Comparison of ENCODE assay signal across 29 mouse cellular contexts in the genomic region with DNA sequence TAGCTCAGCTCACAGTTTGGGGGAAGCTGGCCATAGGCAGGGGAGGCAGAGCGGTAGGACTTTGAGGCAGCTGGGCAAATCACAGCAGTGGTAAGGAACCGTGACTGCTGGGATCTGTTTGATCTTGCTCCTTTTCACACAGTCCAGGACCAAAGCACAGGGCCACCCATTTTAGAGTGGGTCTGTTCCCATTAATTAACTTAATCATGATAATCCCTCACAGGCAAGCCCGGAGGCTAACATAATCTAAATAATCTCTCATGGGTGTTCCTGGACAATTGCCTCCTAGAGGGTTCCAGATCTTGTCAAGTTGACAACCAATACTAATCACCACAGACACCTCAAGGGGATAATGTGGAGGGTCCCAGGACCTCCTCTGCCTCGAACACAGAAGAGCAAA. TPM values are rescaled to one million over a fixed set of nuclear protein-coding genes. Genes with fewer than 3 reads are reported as not detected.
DNase-seq lines count a peak whose midpoint lies in the region; ATAC-seq and TF ChIP-seq lines count a peak whose summit lies in the region.
"Had no signal": no experiment of that assay in that cellular context is flagged by ENCODE, and none has a peak within 500 bp of the region (broad histone marks: within the 10 kb centered on the region; RNA-seq: fewer than 3 reads in every experiment).

No protein-coding gene starts in this region.

- 42% methylated on average over 4 of the region's 4 CpGs for WGBS in hindbrain, embryonic 13.5 days
- 50% methylated on average over 4 of the region's 4 CpGs for WGBS in hindbrain, embryonic 11.5 days
- 12% methylated on average over 4 of the region's 4 CpGs for WGBS in midbrain, embryonic 12.5 days
- 12% methylated on average over 4 of the region's 4 CpGs for WGBS in midbrain, embryonic 13.5 days
- 48% methylated on average over 4 of the region's 4 CpGs for WGBS in embryonic facial prominence, embryonic 10.5 days
- WGBS in hindbrain, postnatal 0 days, result 38% methylated on average over 4 of the region's 4 CpGs

- intact Hi-C loops in heart, postnatal 10 days (cut with DNase I), result no loop called here

- no peak overlapping the region for H3K4me2 ChIP-seq in hindbrain, embryonic 13.5 days
- no peak overlapping the region for H3K4me2 ChIP-seq in hindbrain, embryonic 11.5 days (replicated peaks; ENCODE audit: low read depth, low read length)
- H3K4me2 ChIP-seq in midbrain, embryonic 12.5 days (replicated peaks), result no peak overlapping the region
- no peak overlapping the region for H3K4me2 ChIP-seq in midbrain, embryonic 13.5 days (replicated peaks)
- H3K4me2 ChIP-seq in hindbrain, postnatal 0 days (ENCODE audit: low read depth, low read length), result no peak overlapping the region
- H3K4me2 ChIP-seq: embryonic facial prominence, embryonic 13.5 days; heart, embryonic 15.5 days; intestine, embryonic 15.5 days; liver, embryonic 13.5 days; neural tube, embryonic 12.5 days had no signal

- no peaks in the 10 kb centered on the region for H3K27me3 ChIP-seq in hindbrain, embryonic 13.5 days
- H3K27me3 ChIP-seq in hindbrain, embryonic 11.5 days (ENCODE audit: control insufficient read depth, insufficient read depth, low read length), result no peaks in the 10 kb centered on the region
- peaks cover 31% of the 10 kb centered on the region for H3K27me3 ChIP-seq in midbrain, embryonic 12.5 days
- H3K27me3 ChIP-seq in midbrain, embryonic 13.5 days, result peaks cover 10% of the 10 kb centered on the region
- peaks cover 25% of the 10 kb centered on the region for H3K27me3 ChIP-seq in embryonic facial prominence, embryonic 10.5 days (replicated peaks; ENCODE audit: low read depth, poor library complexity, severe bottlenecking)
- H3K27me3 ChIP-seq in hindbrain, postnatal 0 days (ENCODE audit: insufficient read depth, low read length), result no peaks in the 10 kb centered on the region
- H3K27me3 ChIP-seq: neural tube, embryonic 12.5 days had no signal

- no peak for DNase-seq in hindbrain, embryonic 11.5 days (ENCODE audit: low spot score)
- DNase-seq in embryonic facial prominence, embryonic 10.5 days (ENCODE audit: low spot score), result no peak
- DNase-seq in hindbrain, postnatal 0 days (ENCODE audit: low spot score), result no peak
- no peak for DNase-seq in heart, postnatal 10 days
- DNase-seq: adrenal gland, adult 8-10 months; B cell, adult 2 months; cerebellum, adult 2 months; cerebellum, postnatal 25 days; gastrocnemius, adult 2 months; heart, postnatal 4 days; kidney, adult 8-10 months; kidney, postnatal 10 days; layer of hippocampus, postnatal 36 days; liver, embryonic 13.5 days; lung, adult 2 months; lung, postnatal 14 days; thymus, adult 18-20 months; thymus, postnatal 4 days had no signal

- no peaks in the 10 kb centered on the region for H3K9me3 ChIP-seq in hindbrain, embryonic 13.5 days
- H3K9me3 ChIP-seq in hindbrain, embryonic 11.5 days (ENCODE audit: control insufficient read depth, low read length), result no peaks in the 10 kb centered on the region
- H3K9me3 ChIP-seq in midbrain, embryonic 12.5 days, result no peaks in the 10 kb centered on the region
- H3K9me3 ChIP-seq in midbrain, embryonic 13.5 days, result no peaks in the 10 kb centered on the region
- no peaks in the 10 kb centered on the region for H3K9me3 ChIP-seq in embryonic facial prominence, embryonic 10.5 days
- no peaks in the 10 kb centered on the region for H3K9me3 ChIP-seq in hindbrain, postnatal 0 days (ENCODE audit: low read length)
- H3K9me3 ChIP-seq: embryonic facial prominence, embryonic 13.5 days; G1E; heart, embryonic 15.5 days; intestine, embryonic 15.5 days; liver, embryonic 13.5 days; neural tube, embryonic 12.5 days had no signal

- no peaks in the 10 kb centered on the region for H3K36me3 ChIP-seq in hindbrain, embryonic 13.5 days
- no peaks in the 10 kb centered on the region for H3K36me3 ChIP-seq in hindbrain, embryonic 11.5 days (ENCODE audit: control insufficient read depth, insufficient read depth, low read length)
- H3K36me3 ChIP-seq in midbrain, embryonic 12.5 days, result no peaks in the 10 kb centered on the region
- no peaks in the 10 kb centered on the region for H3K36me3 ChIP-seq in midbrain, embryonic 13.5 days
- 0 out of 2 replicates have a peak, but pooled peaks cover 2% of the 10 kb centered on the region for H3K36me3 ChIP-seq in embryonic facial prominence, embryonic 10.5 days (replicated peaks)
- H3K36me3 ChIP-seq in hindbrain, postnatal 0 days (ENCODE audit: insufficient read depth, low read length), result no peaks in the 10 kb centered on the region
- H3K36me3 ChIP-seq: embryonic facial prominence, embryonic 13.5 days; G1E; heart, embryonic 15.5 days; intestine, embryonic 15.5 days; liver, embryonic 13.5 days; neural tube, embryonic 12.5 days had no signal

- H3K4me3 ChIP-seq in hindbrain, embryonic 13.5 days, result no peak overlapping the region
- no peak overlapping the region for H3K4me3 ChIP-seq in hindbrain, embryonic 11.5 days (ENCODE audit: low read depth, low read length)
- no peak overlapping the region for H3K4me3 ChIP-seq in midbrain, embryonic 12.5 days
- H3K4me3 ChIP-seq in midbrain, embryonic 13.5 days (replicated peaks), result no peak overlapping the region
- H3K4me3 ChIP-seq in embryonic facial prominence, embryonic 10.5 days, result no peak overlapping the region
- H3K4me3 ChIP-seq in hindbrain, postnatal 0 days (ENCODE audit: low read length), result no peak overlapping the region
- H3K4me3 ChIP-seq: embryonic facial prominence, embryonic 13.5 days; erythroblast, embryonic 14.5 days; gastrocnemius, adult 2 months; heart, embryonic 15.5 days; intestine, embryonic 15.5 days; liver, embryonic 13.5 days; neural tube, embryonic 12.5 days had no signal

- H3K27ac ChIP-seq in hindbrain, embryonic 13.5 days, result peak overlapping the region; percentile 84; the same call in 1 of the 2 replicates
- no peak overlapping the region; the same call in 1 of the 2 replicates for H3K27ac ChIP-seq in hindbrain, embryonic 11.5 days (ENCODE audit: low read depth, low read length)
- no peak overlapping the region for H3K27ac ChIP-seq in midbrain, embryonic 12.5 days (replicated peaks)
- H3K27ac ChIP-seq in midbrain, embryonic 13.5 days, result no peak overlapping the region
- peak overlapping the region; percentile 82; the same call in 1 of the 2 replicates for H3K27ac ChIP-seq in embryonic facial prominence, embryonic 10.5 days (replicated peaks)
- H3K27ac ChIP-seq in hindbrain, postnatal 0 days, result peak overlapping the region; percentile 78; the same call in 1 of the 2 replicates
- H3K27ac ChIP-seq: embryonic facial prominence, embryonic 13.5 days; gastrocnemius, adult 2 months; heart, embryonic 15.5 days; intestine, embryonic 15.5 days; liver, embryonic 13.5 days; neural tube, embryonic 12.5 days had no signal

- no peak overlapping the region for H3K9ac ChIP-seq in hindbrain, embryonic 13.5 days
- no peak overlapping the region for H3K9ac ChIP-seq in hindbrain, embryonic 11.5 days (ENCODE audit: low read depth, low read length)
- no peak overlapping the region for H3K9ac ChIP-seq in midbrain, embryonic 12.5 days (replicated peaks)
- no peak overlapping the region for H3K9ac ChIP-seq in midbrain, embryonic 13.5 days (replicated peaks)
- no peak overlapping the region for H3K9ac ChIP-seq in hindbrain, postnatal 0 days (replicated peaks; ENCODE audit: low read length)
- H3K9ac ChIP-seq: embryonic facial prominence, embryonic 13.5 days; heart, embryonic 15.5 days; intestine, embryonic 15.5 days; liver, embryonic 13.5 days; neural tube, embryonic 12.5 days had no signal

- TF ChIP-seq CTCF in hindbrain, postnatal 0 days (IDR thresholded peaks at IDR 0.05; ENCODE audit: low read depth), result no peak

- H3K4me1 ChIP-seq in hindbrain, embryonic 13.5 days (replicated peaks), result peaks cover 75% of the 10 kb centered on the region
- H3K4me1 ChIP-seq in hindbrain, embryonic 11.5 days (replicated peaks; ENCODE audit: control insufficient read depth, insufficient read depth, low read length), result peaks cover 24% of the 10 kb centered on the region
- H3K4me1 ChIP-seq in midbrain, embryonic 12.5 days, result peaks cover 59% of the 10 kb centered on the region
- peaks cover 57% of the 10 kb centered on the region for H3K4me1 ChIP-seq in midbrain, embryonic 13.5 days (replicated peaks)
- peaks cover 68% of the 10 kb centered on the region for H3K4me1 ChIP-seq in embryonic facial prominence, embryonic 10.5 days
- H3K4me1 ChIP-seq in hindbrain, postnatal 0 days (ENCODE audit: insufficient read depth, low read length), result peaks cover 19% of the 10 kb centered on the region

- no peak for ATAC-seq in hindbrain, embryonic 13.5 days (ENCODE audit: low FRiP score)
- ATAC-seq in hindbrain, embryonic 11.5 days (ENCODE audit: low FRiP score), result no peak
- 0 out of 2 replicates have a peak, but pooled peaks have one; percentile 14 for ATAC-seq in midbrain, embryonic 12.5 days (ENCODE audit: low FRiP score, low read depth)
- ATAC-seq in midbrain, embryonic 13.5 days, result no peak
- ATAC-seq in hindbrain, postnatal 0 days, result no peak
- ATAC-seq: intestine, embryonic 15.5 days had no signal

RNA-seq across cellular contexts. Expression of a gene that starts 10.9 kb away (rescaled TPM):
- polyA plus RNA-seq in hindbrain, embryonic 13.5 days (2015; fragmentation: Nextera tagmentation; extraction: Ambion mirVana), result 11.1 and 11.8 TPM in 2 replicates
- 7.1 TPM in 2 replicates for polyA plus RNA-seq in hindbrain, embryonic 11.5 days (2014; fragmentation: Nextera tagmentation; extraction: Ambion mirVana)
- polyA plus RNA-seq in midbrain, embryonic 12.5 days (2016; fragmentation: Nextera tagmentation; extraction: Ambion mirVana), result 3.2 and 4.7 TPM in 2 replicates
- 5.2 and 7.9 TPM in 2 replicates for polyA plus RNA-seq in midbrain, embryonic 13.5 days (2015; fragmentation: Nextera tagmentation; extraction: Ambion mirVana)
- 12.5 and 13.1 TPM in 2 replicates for polyA plus RNA-seq in embryonic facial prominence, embryonic 10.5 days (2016; fragmentation: Nextera tagmentation; extraction: Ambion mirVana)
- 52.1 and 54.5 TPM in 2 replicates for total RNA-seq in hindbrain, postnatal 0 days (2014; rRNA removed)
- 28.9 and 31.5 TPM in 2 replicates for polyA plus RNA-seq in hindbrain, postnatal 0 days (2015; fragmentation: Nextera tagmentation; extraction: Ambion mirVana)
- total RNA-seq in heart, postnatal 10 days (2021), result under 1 TPM; 0.72 to 0.93 TPM
- total RNA-seq: CH12.LX; megakaryocyte, adult 5-6 weeks had no signal
- polyA plus RNA-seq: erythroblast, embryonic 14.5 days; G1E had no signal

RNA-seq across cellular contexts. Expression of a gene that starts 19.3 kb away (rescaled TPM):
- 22.6 and 24.0 TPM in 2 replicates for polyA plus RNA-seq in hindbrain, embryonic 13.5 days (2015; fragmentation: Nextera tagmentation; extraction: Ambion mirVana)
- 23.1 and 26.9 TPM in 2 replicates for polyA plus RNA-seq in hindbrain, embryonic 11.5 days (2014; fragmentation: Nextera tagmentation; extraction: Ambion mirVana)
- polyA plus RNA-seq in midbrain, embryonic 12.5 days (2016; fragmentation: Nextera tagmentation; extraction: Ambion mirVana), result 20.5 and 21.5 TPM in 2 replicates
- polyA plus RNA-seq in midbrain, embryonic 13.5 days (2015; fragmentation: Nextera tagmentation; extraction: Ambion mirVana), result 20.6 and 22.9 TPM in 2 replicates
- polyA plus RNA-seq in embryonic facial prominence, embryonic 10.5 days (2016; fragmentation: Nextera tagmentation; extraction: Ambion mirVana), result 26.3 and 26.6 TPM in 2 replicates
- total RNA-seq in hindbrain, postnatal 0 days (2014; rRNA removed), result 38.1 and 45.1 TPM in 2 replicates
- 21.4 and 22.4 TPM in 2 replicates for polyA plus RNA-seq in hindbrain, postnatal 0 days (2015; fragmentation: Nextera tagmentation; extraction: Ambion mirVana)
- 10 to 100 TPM; 25.4 to 27.0 TPM for total RNA-seq in heart, postnatal 10 days (2021)

Comparison
In these comparisons a context has a peak if more than half of its experiments do, and no peak if none do; other contexts are left out.
1. H3K27ac ChIP-seq: peak in hindbrain, embryonic 13.5 days (single experiment), embryonic facial prominence, embryonic 10.5 days (single experiment) and hindbrain, postnatal 0 days (single experiment); none in hindbrain, embryonic 11.5 days (single experiment), midbrain, embryonic 12.5 days (single experiment) and midbrain, embryonic 13.5 days (single experiment).